Mouse (Mus musculus) heart, embryonic 12.5 days (tissue): ENCODE measurements at regions not wholly inside any gene's neighbourhood (a gene's known extent, or its start where the extent isn't known, plus 50 kb on each side); places are given as distances from the start of the nearest gene placed in this dataset.

Source experiments
- ATAC-seq: fragments of 200-750 bp; cut with Nextera tagmentation; 2 replicates; pipeline ENCODE4 v1.8.0; 2017; ENCODE audit warnings: moderate TSS enrichment, moderate library complexity; ENCODE audit not compliant: insufficient number of reproducible peaks, low FRiP score
- H3K27ac ChIP-seq: fragments of 300-500 bp; sonication (generic); 2 replicates; pipeline ENCODE4 v1.5.1; 2016; ENCODE audit warnings: mild to moderate bottlenecking, moderate library complexity; ENCODE audit not compliant: poor library complexity, severe bottlenecking
- H3K27me3 ChIP-seq: fragments of 300-500 bp; sonication (generic); replicated peaks from 2 replicates; pipeline ENCODE4 v1.6.1; 2016; ENCODE audit warnings: mild to moderate bottlenecking, moderate library complexity
- H3K36me3 ChIP-seq: fragments of 300-500 bp; sonication (generic); 2 replicates; pipeline ENCODE4 v1.6.1; 2016; ENCODE audit warnings: mild to moderate bottlenecking, moderate library complexity
- H3K4me1 ChIP-seq: fragments of 300-500 bp; sonication (generic); replicated peaks from 2 replicates; pipeline ENCODE4 v1.6.1; 2016; ENCODE audit warnings: mild to moderate bottlenecking
- H3K4me2 ChIP-seq: fragments of 300-500 bp; sonication (generic); 2 replicates; pipeline ENCODE4 v1.6.1; 2016; ENCODE audit warnings: mild to moderate bottlenecking, moderate library complexity
- H3K4me3 ChIP-seq: fragments of 300-500 bp; sonication (generic); 2 replicates; pipeline ENCODE4 v1.5.1; 2016; ENCODE audit warnings: mild to moderate bottlenecking
- H3K9ac ChIP-seq: fragments of 300-500 bp; sonication (generic); 2 replicates; pipeline ENCODE4 v1.6.1; 2016; ENCODE audit warnings: mild to moderate bottlenecking, moderate library complexity
- H3K9me3 ChIP-seq: fragments of 300-500 bp; sonication (generic); replicated peaks from 2 replicates; pipeline ENCODE4 v1.6.1; 2016; ENCODE audit warnings: mild to moderate bottlenecking, moderate library complexity
- WGBS: fragments of 180-500 bp; shearing (Covaris S2); methylation state at CpG from one replicate; pipeline ENCODE4 v1.1.7; 2016; 5-methylcytosine and 5-hydroxymethylcytosine counted together

- H3K27me3 ChIP-seq = no peaks in the 10 kb centered on the region
- H3K4me2 ChIP-seq = no peak overlapping the region
- H3K9ac ChIP-seq = no peak overlapping the region
- ATAC-seq = no peak
- no peaks in the 10 kb centered on the region for H3K4me1 ChIP-seq
- no peaks in the 10 kb centered on the region for H3K9me3 ChIP-seq
- H3K36me3 ChIP-seq = no peaks in the 10 kb centered on the region
- H3K27ac ChIP-seq = no peak overlapping the region
- no peak overlapping the region for H3K4me3 ChIP-seq
These were observed 203.7 kb upstream of the Tyrp1 start for GRCm38 (mm10) chr4:80630260-80630659.

DNA sequence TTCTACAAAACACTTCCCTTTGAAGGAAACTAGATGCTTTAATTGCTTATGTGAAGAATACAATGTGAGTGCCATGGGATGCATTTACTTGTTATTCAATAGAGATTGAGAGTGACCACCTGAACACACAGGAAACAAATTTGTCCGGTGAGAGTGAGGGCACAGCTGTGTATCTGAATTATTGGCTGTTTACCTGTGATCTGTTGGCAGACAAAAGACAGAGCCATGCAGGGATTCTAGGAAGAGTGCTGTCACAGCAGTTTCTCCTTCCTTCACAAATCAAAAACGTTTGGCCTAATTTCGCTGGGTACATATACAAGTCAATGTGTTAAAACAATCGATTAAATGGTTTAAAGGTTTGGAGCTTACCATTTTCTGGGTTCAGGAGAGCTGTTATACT, 202.9 kb upstream of the Tyrp1 start:
- Histone ChIP-seq H3K9me3 (no peaks in the 10 kb centered on the region), H3K4me3 (no peak overlapping the region), H3K36me3 (no peaks in the 10 kb centered on the region), H3K4me1 (no peaks in the 10 kb centered on the region), H3K27ac (no peak overlapping the region), H3K9ac (no peak overlapping the region), H3K27me3 (no peaks in the 10 kb centered on the region), H3K4me2 (no peak overlapping the region)
- 71% methylated on average over 4 of the region's 4 CpGs for WGBS
- no peak for ATAC-seq

GRCm38 (mm10) chr4:80631441-80631840, 202.5 kb upstream of the Tyrp1 start:
- no peaks in the 10 kb centered on the region for H3K9me3 ChIP-seq
- no peak overlapping the region for H3K4me2 ChIP-seq
- 68% methylated on average over 4 of the region's 4 CpGs for WGBS
- H3K36me3 ChIP-seq = no peaks in the 10 kb centered on the region
- H3K27me3 ChIP-seq = no peaks in the 10 kb centered on the region
- H3K27ac ChIP-seq = no peak overlapping the region
- no peak for ATAC-seq
- H3K4me1 ChIP-seq = no peaks in the 10 kb centered on the region
- no peak overlapping the region for H3K9ac ChIP-seq
- no peak overlapping the region for H3K4me3 ChIP-seq

GRCm38 (mm10) chr4:80638381-80638780, 195.5 kb upstream of the Tyrp1 start:
- Histone ChIP-seq H3K9ac (no peak overlapping the region), H3K9me3 (no peaks in the 10 kb centered on the region), H3K4me3 (no peak overlapping the region), H3K27ac (no peak overlapping the region), H3K4me1 (no peaks in the 10 kb centered on the region), H3K4me2 (no peak overlapping the region), H3K27me3 (no peaks in the 10 kb centered on the region), H3K36me3 (no peaks in the 10 kb centered on the region)
- no peak for ATAC-seq
